Mouse (Mus musculus) spleen, adult 2 months (tissue): ENCODE measurements around the gene Caln1.

Experiments
- CTCF ChIP-seq: fragments of 200-500 bp; IDR thresholded peaks from 2 replicates; pipeline ENCODE4 v1.5.1; 2011; ENCODE audit warnings: mild to moderate bottlenecking, inconsistent platforms; ENCODE audit not compliant: insufficient read depth, insufficient read length, insufficient replicate concordance; ENCODE audit errors: extremely low read depth
- POLR2A ChIP-seq: fragments of 200-500 bp; IDR thresholded peaks from 2 replicates; pipeline ENCODE4 v1.6.1; 2011; ENCODE audit warnings: low read depth, low read length, inconsistent platforms

DNA sequence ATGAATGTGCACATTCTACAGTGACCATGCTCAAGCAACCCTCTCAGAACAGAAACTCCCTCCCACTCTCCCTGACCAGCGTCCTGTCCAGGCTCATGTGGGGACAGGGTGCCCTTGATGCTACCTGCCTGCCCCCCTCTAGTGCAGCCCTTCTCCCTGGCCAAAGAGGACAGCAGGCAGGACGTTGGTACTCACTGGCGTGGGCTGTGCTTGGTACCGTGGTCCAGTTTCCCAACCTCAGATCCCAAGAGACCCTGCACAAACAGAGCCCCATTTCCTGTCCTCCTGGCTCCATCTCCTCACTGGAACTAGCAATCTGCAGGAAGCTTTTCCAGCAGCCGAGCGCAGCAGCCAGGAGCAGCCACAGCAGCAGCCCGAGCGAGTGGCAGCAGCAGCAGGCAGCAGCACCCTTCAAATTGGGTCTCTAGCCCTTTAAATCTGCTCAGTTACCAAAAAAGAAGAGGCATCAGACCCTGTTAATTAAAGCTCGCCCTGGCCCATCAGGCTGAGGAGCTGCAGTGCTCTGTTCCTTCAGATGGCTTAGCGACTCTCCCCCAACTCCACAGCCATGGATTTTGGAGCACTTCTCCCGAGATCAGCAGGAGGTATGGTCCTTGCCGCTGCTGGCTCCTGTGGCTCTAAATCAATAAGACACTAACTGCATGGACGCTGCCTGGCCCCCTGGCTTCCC is 15.1 kb downstream of the Caln1 start, which contains the start of gene A330070K13Rik:
- TF ChIP-seq CTCF (no peak), POLR2A (no peak)
